Mouse (Mus musculus) midbrain, embryonic 13.5 days (tissue): Measurements from ENCODE around the gene Pycr2. TPM values are rescaled to one million over a fixed set of nuclear protein-coding genes. Genes with fewer than 3 reads are reported as not detected.

ENCODE experiments used
- ATAC-seq: fragments of 200-750 bp; cut with Nextera tagmentation; 2 replicates; pipeline ENCODE4 v1.8.0; 2017; ENCODE audit warnings: mild to moderate bottlenecking, moderate TSS enrichment, moderate library complexity
- H3K27ac ChIP-seq: fragments of 300-500 bp; sonication (generic); 2 replicates; pipeline ENCODE4 v1.5.1; 2015; ENCODE audit warnings: inconsistent platforms, mild to moderate bottlenecking, moderate library complexity
- H3K27me3 ChIP-seq: fragments of 300-500 bp; sonication (generic); 2 replicates; pipeline ENCODE4 v1.6.1; 2015; ENCODE audit warnings: mild to moderate bottlenecking, inconsistent platforms
- H3K36me3 ChIP-seq: fragments of 300-500 bp; sonication (generic); 2 replicates; pipeline ENCODE4 v1.6.1; 2015; ENCODE audit warnings: mild to moderate bottlenecking, inconsistent platforms
- H3K4me1 ChIP-seq: fragments of 300-500 bp; sonication (generic); replicated peaks from 2 replicates; pipeline ENCODE4 v1.6.1; 2015; ENCODE audit warnings: inconsistent platforms
- H3K4me2 ChIP-seq: fragments of 300-500 bp; sonication (generic); replicated peaks from 2 replicates; pipeline ENCODE4 v1.6.1; 2015; ENCODE audit warnings: moderate library complexity, mild to moderate bottlenecking, inconsistent platforms
- H3K4me3 ChIP-seq: fragments of 300-500 bp; sonication (generic); replicated peaks from 2 replicates; pipeline ENCODE4 v1.5.1; 2015; ENCODE audit warnings: mild to moderate bottlenecking, inconsistent platforms
- H3K9ac ChIP-seq: fragments of 300-500 bp; sonication (generic); replicated peaks from 2 replicates; pipeline ENCODE4 v1.6.1; 2015; ENCODE audit warnings: mild to moderate bottlenecking, inconsistent platforms
- H3K9me3 ChIP-seq: fragments of 300-500 bp; sonication (generic); 2 replicates; pipeline ENCODE4 v1.6.1; 2016; ENCODE audit warnings: mild to moderate bottlenecking, inconsistent platforms
- WGBS: fragments of 180-500 bp; shearing (Covaris S2); methylation state at CpG from one replicate; pipeline ENCODE4 v1.1.7; 2015; 5-methylcytosine and 5-hydroxymethylcytosine counted together
- polyA plus RNA-seq: library from polyadenylated mRNA; unstranded; fragments of >200 nt; fragmentation: Nextera tagmentation; extraction: Ambion mirVana; gene quantifications from 2 replicates; pipeline ENCODE4 v1.2.1, GENCODE M21; 2015

The Pycr2 gene
- polyA plus RNA-seq, 1 experiment from 2014 or later: 83.1 TPM

- Histone ChIP-seq H3K4me3 (no peak overlapping the region), H3K9me3 (no peaks in the 10 kb centered on the region), H3K4me1 (peaks cover 24% of the 10 kb centered on the region), H3K27ac (no peak overlapping the region), H3K4me2 (peak overlapping the region; percentile 91; the same call in 1 of the 2 replicates), H3K9ac (no peak overlapping the region), H3K36me3 (peaks cover 34% of the 10 kb centered on the region), H3K27me3 (no peaks in the 10 kb centered on the region)
- ATAC-seq: no peak
- WGBS: 91% methylated on average over 24 of the region's 24 CpGs
Observed at GRCm38 (mm10) chr1:180906461-180907147, 2.5 kb downstream of the Pycr2 start.

- Histone ChIP-seq H3K4me1 (peaks cover 5% of the 10 kb centered on the region), H3K9me3 (no peaks in the 10 kb centered on the region), H3K9ac (no peak overlapping the region), H3K27ac (no peak overlapping the region), H3K36me3 (peaks cover 30% of the 10 kb centered on the region), H3K4me3 (no peak overlapping the region), H3K4me2 (no peak overlapping the region), H3K27me3 (no peaks in the 10 kb centered on the region)
- WGBS: 52% methylated on average over 8 of the region's 8 CpGs
- no peak for ATAC-seq
Observed at GRCm38 (mm10) chr1:180911138-180911537, 7.0 kb downstream of the Pycr2 start.

GRCm38 (mm10) chr1:180911653-180912287 lies 7.7 kb downstream of the Pycr2 start:
- H3K27me3 ChIP-seq: no peaks in the 10 kb centered on the region
- no peak for ATAC-seq
- H3K9ac ChIP-seq: no peak overlapping the region
- no peaks in the 10 kb centered on the region for H3K4me1 ChIP-seq
- no peak overlapping the region for H3K27ac ChIP-seq
- H3K4me2 ChIP-seq: no peak overlapping the region
- no peaks in the 10 kb centered on the region for H3K9me3 ChIP-seq
- peaks cover 24% of the 10 kb centered on the region for H3K36me3 ChIP-seq
- 72% methylated on average over 20 of the region's 20 CpGs for WGBS
- H3K4me3 ChIP-seq: no peak overlapping the region

GRCm38 (mm10) chr1:180912792-180913191 lies 8.7 kb downstream of the Pycr2 start:
- Histone ChIP-seq H3K4me2 (no peak overlapping the region), H3K9me3 (no peaks in the 10 kb centered on the region), H3K36me3 (peaks cover 13% of the 10 kb centered on the region), H3K4me1 (no peaks in the 10 kb centered on the region), H3K4me3 (no peak overlapping the region), H3K27me3 (no peaks in the 10 kb centered on the region), H3K9ac (no peak overlapping the region), H3K27ac (no peak overlapping the region)
- ATAC-seq: no peak
- WGBS: 83% methylated on average over 5 of the region's 5 CpGs

- H3K36me3 ChIP-seq: peaks cover 3% of the 10 kb centered on the region
- no peaks in the 10 kb centered on the region for H3K27me3 ChIP-seq
- 79% methylated on average over 4 of the region's 4 CpGs for WGBS
- no peaks in the 10 kb centered on the region for H3K4me1 ChIP-seq
- H3K9me3 ChIP-seq: no peaks in the 10 kb centered on the region
- no peak overlapping the region for H3K4me2 ChIP-seq
- no peak overlapping the region for H3K27ac ChIP-seq
- H3K4me3 ChIP-seq: no peak overlapping the region
- no peak for ATAC-seq
- H3K9ac ChIP-seq: no peak overlapping the region
Observed at GRCm38 (mm10) chr1:180913797-180914196, 9.7 kb downstream of the Pycr2 start.

GRCm38 (mm10) chr1:180916425-180916824 lies 12.3 kb downstream of the Pycr2 start:
- H3K4me1 ChIP-seq: no peaks in the 10 kb centered on the region
- ATAC-seq: no peak
- no peak overlapping the region for H3K4me2 ChIP-seq
- H3K9ac ChIP-seq: no peak overlapping the region
- H3K9me3 ChIP-seq: no peaks in the 10 kb centered on the region
- no peak overlapping the region for H3K4me3 ChIP-seq
- WGBS: 90% methylated on average over 11 of the region's 11 CpGs
- no peaks in the 10 kb centered on the region for H3K36me3 ChIP-seq
- H3K27me3 ChIP-seq: no peaks in the 10 kb centered on the region
- H3K27ac ChIP-seq: no peak overlapping the region

GRCm38 (mm10) chr1:180917053-180917452 lies 13.0 kb downstream of the Pycr2 start:
- H3K27ac ChIP-seq: no peak overlapping the region
- no peaks in the 10 kb centered on the region for H3K9me3 ChIP-seq
- 70% methylated on average over 1 of the region's 1 CpGs for WGBS
- H3K4me3 ChIP-seq: no peak overlapping the region
- no peak overlapping the region for H3K4me2 ChIP-seq
- H3K27me3 ChIP-seq: no peaks in the 10 kb centered on the region
- H3K9ac ChIP-seq: no peak overlapping the region
- H3K36me3 ChIP-seq: no peaks in the 10 kb centered on the region
- ATAC-seq: no peak
- no peaks in the 10 kb centered on the region for H3K4me1 ChIP-seq

- Histone ChIP-seq H3K36me3 (no peaks in the 10 kb centered on the region), H3K27ac (no peak overlapping the region), H3K9ac (no peak overlapping the region), H3K27me3 (no peaks in the 10 kb centered on the region), H3K4me2 (no peak overlapping the region), H3K9me3 (no peaks in the 10 kb centered on the region), H3K4me1 (no peaks in the 10 kb centered on the region), H3K4me3 (no peak overlapping the region)
- WGBS: 24% methylated on average over 8 of the region's 8 CpGs
- ATAC-seq: no peak
Observed at GRCm38 (mm10) chr1:180919686-180920085, 15.6 kb downstream of the Pycr2 start.

- 83% methylated on average over 6 of the region's 6 CpGs for WGBS
- Histone ChIP-seq H3K9ac (no peak overlapping the region), H3K27ac (no peak overlapping the region), H3K27me3 (no peaks in the 10 kb centered on the region), H3K4me1 (no peaks in the 10 kb centered on the region), H3K36me3 (no peaks in the 10 kb centered on the region), H3K9me3 (no peaks in the 10 kb centered on the region), H3K4me3 (no peak overlapping the region), H3K4me2 (no peak overlapping the region)
- no peak for ATAC-seq
Observed at GRCm38 (mm10) chr1:180922273-180923048, 18.4 kb downstream of the Pycr2 start.

GRCm38 (mm10) chr1:180924737-180925136 lies 20.6 kb downstream of the Pycr2 start:
- Histone ChIP-seq H3K27ac (no peak overlapping the region), H3K9me3 (no peaks in the 10 kb centered on the region), H3K4me3 (no peak overlapping the region), H3K27me3 (no peaks in the 10 kb centered on the region), H3K4me1 (no peaks in the 10 kb centered on the region), H3K9ac (no peak overlapping the region), H3K4me2 (no peak overlapping the region), H3K36me3 (no peaks in the 10 kb centered on the region)
- WGBS: 35% methylated on average over 2 of the region's 2 CpGs
- ATAC-seq: no peak

- no peak overlapping the region for H3K4me2 ChIP-seq
- H3K4me3 ChIP-seq: no peak overlapping the region
- ATAC-seq: no peak
- no peak overlapping the region for H3K27ac ChIP-seq
- no peaks in the 10 kb centered on the region for H3K4me1 ChIP-seq
- no peaks in the 10 kb centered on the region for H3K36me3 ChIP-seq
- no peaks in the 10 kb centered on the region for H3K9me3 ChIP-seq
- no peak overlapping the region for H3K9ac ChIP-seq
- 76% methylated on average over 4 of the region's 4 CpGs for WGBS
- no peaks in the 10 kb centered on the region for H3K27me3 ChIP-seq
Observed at GRCm38 (mm10) chr1:180926286-180926685, 22.2 kb downstream of the Pycr2 start.

- H3K9ac ChIP-seq: no peak overlapping the region
- no peak overlapping the region for H3K27ac ChIP-seq
- H3K4me3 ChIP-seq: no peak overlapping the region
- peaks cover 15% of the 10 kb centered on the region for H3K27me3 ChIP-seq
- H3K4me1 ChIP-seq: peaks cover 8% of the 10 kb centered on the region
- ATAC-seq: no peak
- 76% methylated on average over 2 of the region's 2 CpGs for WGBS
- H3K36me3 ChIP-seq: no peaks in the 10 kb centered on the region
- no peaks in the 10 kb centered on the region for H3K9me3 ChIP-seq
- H3K4me2 ChIP-seq: no peak overlapping the region
Observed at GRCm38 (mm10) chr1:180929599-180929998, 25.5 kb downstream of the Pycr2 start.
